Mouse (Mus musculus): ENCODE data around the gene Polr2b.

Gene Polr2b

GRCm38 (mm10) chr5:77363650-77364049 is 53.7 kb downstream of the Polr2b start:
- no peak for DNase-seq (ENCODE audit: low spot score in 2 of 2)

GRCm38 (mm10) chr5:77364443-77365038 is 54.6 kb downstream of the Polr2b start:
- DNase-seq (ENCODE audit: low spot score in 2 of 2), result no peak

DNA sequence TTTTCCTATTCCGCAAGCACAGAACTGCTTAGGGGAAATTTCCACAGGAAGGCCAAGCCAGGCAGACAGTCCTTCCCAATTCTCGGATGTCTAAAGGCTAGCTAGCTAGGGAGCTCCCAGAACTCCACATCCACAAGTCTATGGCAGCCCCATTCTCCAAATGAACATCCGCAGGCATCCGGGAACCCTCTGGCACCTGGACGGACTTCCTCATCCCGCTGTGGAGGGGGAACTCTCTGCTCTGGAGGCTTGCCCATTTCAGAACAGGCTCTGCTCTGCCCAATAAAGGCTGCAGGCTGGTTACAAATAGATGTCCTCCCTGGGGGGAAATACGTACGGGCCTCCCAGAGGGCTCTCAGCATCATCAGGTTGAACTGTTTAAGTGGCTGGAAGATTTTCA is 56.4 kb downstream of the Polr2b start:
- no peak for DNase-seq (ENCODE audit: low spot score in 2 of 2)

GRCm38 (mm10) chr5:77367145-77367544 is 57.2 kb downstream of the Polr2b start:
- no peak for DNase-seq (ENCODE audit: low spot score in 2 of 2)

DNA sequence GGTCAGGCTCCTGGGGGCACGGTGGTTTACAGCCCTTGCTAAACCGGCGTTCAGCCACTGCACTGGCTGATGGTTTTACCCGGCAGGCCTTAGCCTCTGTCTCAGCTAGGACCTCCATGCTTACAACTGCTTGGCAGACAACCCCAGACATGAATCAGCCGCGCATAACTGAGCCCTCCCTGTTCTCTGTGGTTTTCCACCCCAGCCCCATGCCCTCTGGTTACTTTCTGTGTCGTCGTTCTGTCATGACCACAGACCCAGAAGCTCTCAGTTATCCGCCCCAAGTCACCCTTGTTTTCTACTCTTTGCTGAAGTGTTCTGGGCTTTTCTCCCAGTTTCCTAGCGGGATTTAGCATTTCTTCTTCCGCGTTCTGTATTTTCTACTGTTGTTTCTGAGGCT is 57.7 kb downstream of the Polr2b start:
- no peak for DNase-seq (ENCODE audit: low spot score in 2 of 2)

DNA sequence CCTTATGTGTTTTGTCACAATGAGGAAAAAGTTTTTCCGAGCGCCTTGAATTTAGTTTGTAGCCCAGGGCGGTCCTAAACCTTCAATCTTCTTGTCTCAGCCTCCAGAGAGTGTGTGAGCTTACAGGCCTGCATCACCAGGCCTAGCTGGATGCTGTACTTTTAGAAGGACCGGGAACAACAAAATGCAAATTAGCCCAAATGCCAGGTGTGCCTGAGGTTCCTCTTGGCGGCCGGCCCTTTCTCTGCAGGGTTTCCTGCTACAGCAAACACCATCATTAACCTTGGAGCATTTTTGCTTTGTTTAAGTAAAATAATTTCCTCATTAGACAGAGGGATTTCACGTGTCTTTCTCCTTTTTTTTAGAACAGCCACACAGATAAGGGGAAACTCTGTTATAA is 58.2 kb downstream of the Polr2b start:
- DNase-seq (ENCODE audit: low spot score in 2 of 2), result no peak

- DNase-seq (ENCODE audit: low spot score in 2 of 2), result no peak
Measured at GRCm38 (mm10) chr5:77369394-77369793, 59.4 kb downstream of the Polr2b start.

- DNase-seq (ENCODE audit: low spot score in 2 of 2), result no peak
Measured at GRCm38 (mm10) chr5:77370378-77370892, 60.5 kb downstream of the Polr2b start.

DNA sequence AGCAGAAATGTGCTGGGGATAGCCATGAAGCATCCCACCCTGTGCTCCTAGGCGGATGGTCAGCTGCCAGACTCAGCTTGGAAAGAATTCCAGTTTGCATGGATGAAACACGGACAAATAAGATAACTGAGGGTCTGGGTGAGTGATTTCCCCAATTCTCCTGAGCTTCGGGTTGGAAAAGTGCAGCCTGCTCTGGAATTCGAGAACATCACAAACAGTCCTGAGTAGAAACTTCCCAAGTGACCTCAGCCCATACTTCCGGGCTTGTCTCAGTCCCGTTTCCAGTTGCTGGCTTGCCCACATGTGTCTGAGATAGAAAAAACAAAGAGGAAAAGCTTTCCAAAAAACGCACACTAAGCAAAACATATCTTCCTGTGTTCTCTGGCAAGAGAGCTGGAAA is 62.3 kb downstream of the Polr2b start:
- no peak for DNase-seq (ENCODE audit: low spot score in 2 of 2)

DNA sequence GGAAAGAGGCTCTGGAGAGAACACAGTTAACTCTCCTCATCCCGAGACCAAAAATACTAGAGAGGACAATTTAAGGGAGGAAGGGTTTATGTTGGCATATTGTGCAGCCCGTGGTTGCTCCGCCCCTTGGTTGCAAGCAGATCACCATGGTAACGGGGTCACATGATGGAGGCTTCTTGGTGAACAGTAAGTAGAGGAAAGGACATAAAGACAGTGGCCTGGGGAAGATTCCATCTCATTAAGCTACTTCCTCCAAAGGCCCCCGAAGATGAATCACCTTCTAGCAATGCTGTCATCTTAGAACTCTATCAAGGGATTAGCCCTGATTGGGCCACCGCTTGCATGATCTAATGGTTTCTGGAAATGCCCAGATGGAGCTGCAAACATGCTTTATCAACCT is 62.8 kb downstream of the Polr2b start:
- DNase-seq (ENCODE audit: low spot score in 2 of 2), result no peak

DNA sequence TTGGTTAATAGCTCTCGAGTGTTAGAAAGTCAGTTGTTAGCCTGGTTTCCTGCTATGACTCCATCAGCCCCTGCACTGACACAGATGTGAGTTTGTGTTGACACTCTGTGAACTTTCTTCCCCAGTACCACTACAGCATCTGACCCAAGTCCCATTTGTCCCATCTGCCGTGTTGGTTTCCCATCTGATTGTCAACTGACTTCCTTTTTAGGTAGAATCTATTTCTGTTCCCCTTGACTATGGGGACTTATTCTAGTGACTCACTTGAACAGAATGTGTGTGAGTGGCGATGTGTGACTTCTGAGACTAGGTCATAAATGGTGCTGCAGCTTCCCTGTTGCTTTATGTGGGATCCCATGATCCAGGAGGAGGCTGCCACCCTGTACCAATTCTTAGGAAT is 65.0 kb downstream of the Polr2b start:
- DNase-seq (ENCODE audit: low spot score in 2 of 2), result no peak

- DNase-seq (ENCODE audit: low spot score in 2 of 2), result no peak
Measured at GRCm38 (mm10) chr5:77375546-77375945, 65.6 kb downstream of the Polr2b start.

- DNase-seq (ENCODE audit: low spot score in 2 of 2), result no peak
Measured at GRCm38 (mm10) chr5:77378027-77378426, 68.1 kb downstream of the Polr2b start.

GRCm38 (mm10) chr5:77379434-77380135 is 69.6 kb downstream of the Polr2b start:
- no peak for DNase-seq (ENCODE audit: low spot score in 2 of 2)

- DNase-seq (ENCODE audit: low spot score in 2 of 2), result no peak
Measured at GRCm38 (mm10) chr5:77380321-77380901, 70.5 kb downstream of the Polr2b start.

DNA sequence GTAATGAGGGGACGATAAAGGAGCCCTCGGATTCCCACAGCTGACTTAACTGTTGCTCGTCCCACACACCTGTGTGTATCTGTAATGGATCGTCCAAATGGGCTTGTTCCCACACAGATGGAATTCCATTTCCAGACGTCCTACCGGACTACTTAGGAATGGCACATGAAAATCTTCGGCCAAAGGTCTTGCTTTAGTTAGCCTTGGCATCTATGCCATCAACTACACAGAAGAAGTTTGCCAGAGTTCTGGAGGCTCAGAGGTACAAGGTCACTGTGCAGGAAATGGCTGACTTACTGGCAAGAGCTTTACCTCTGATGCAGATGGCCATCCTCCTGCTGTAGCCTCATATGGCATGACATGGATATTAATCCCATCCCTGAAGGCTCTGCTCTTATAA is 71.3 kb downstream of the Polr2b start:
- DNase-seq (ENCODE audit: low spot score in 2 of 2), result no peak

GRCm38 (mm10) chr5:77381686-77382085 is 71.7 kb downstream of the Polr2b start:
- no peak for DNase-seq (ENCODE audit: low spot score in 2 of 2)

- DNase-seq (ENCODE audit: low spot score in 2 of 2), result no peak
Measured at GRCm38 (mm10) chr5:77383799-77384554, 74.0 kb downstream of the Polr2b start.

DNA sequence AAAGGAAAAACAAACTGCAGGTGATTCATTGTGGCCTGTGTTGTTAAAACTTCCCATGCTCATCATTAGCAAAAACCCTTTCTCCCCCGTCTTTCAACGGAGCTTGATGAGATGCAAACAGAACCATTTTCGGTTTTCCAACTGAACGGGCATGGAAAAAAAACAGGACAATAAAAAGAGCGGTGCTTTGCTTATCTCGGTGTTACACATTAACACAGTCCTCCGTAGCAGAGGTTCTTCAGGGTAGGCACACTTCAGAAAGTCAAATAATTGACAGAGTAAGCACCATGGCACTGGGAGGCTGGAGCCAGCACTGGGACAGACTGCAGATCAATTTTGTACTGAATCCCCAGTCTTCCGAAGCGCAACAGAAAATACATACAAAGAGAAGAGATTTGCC is 74.8 kb downstream of the Polr2b start:
- no peak for DNase-seq (ENCODE audit: low spot score in 2 of 2)

DNA sequence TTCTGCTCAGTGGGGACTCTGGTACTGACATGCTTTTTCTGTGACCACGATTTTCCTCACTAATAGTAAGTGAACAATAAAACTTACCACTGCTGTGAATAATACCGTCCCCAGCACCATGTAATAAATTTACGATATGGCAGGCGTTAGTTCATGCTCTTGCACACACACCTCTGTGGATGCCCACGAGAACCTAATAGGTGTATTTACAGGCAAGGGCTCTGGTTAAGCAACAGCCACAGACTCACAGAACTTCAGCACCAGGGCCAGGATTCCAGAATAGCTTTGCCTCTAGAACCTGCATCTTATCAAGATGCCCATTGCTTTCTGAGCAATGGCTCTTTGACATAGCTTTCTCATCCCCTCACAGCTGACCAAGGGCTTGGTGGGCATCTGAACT is 75.3 kb downstream of the Polr2b start:
- DNase-seq (ENCODE audit: low spot score in 2 of 2), result no peak

DNA sequence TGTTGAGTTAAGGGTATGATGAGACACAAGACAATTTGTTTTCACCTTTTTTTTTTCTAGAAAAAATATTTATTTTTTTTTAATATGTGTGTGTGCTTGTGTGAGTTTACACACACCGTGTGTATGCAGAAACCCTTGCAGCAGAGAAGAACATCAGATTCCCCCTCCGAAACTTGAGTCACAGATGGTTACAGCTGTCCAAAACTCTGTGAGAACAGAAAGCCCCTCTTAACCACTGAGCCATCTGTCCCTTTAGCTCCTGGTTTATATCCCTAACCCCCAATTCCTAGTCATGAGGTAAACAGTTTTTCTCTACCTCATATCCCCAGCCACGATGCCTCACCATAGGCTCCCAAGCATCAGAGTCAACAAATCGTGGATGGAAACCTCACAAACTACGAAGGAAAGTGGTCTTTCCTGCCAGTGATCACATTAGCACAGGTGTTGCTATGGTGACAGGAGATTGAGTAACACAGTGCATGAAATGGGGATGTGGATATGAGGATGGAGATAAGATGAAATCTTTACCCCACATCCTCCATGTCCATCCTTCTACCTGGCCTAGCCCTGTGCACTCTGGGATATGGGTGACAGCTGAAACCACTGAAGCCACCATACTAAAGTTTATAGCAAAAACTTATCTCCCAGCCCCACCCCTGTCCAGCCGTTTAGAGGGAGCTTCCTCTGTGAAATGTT is 76.1 kb downstream of the Polr2b start:
- DNase-seq (ENCODE audit: low spot score in 2 of 2), result no peak
